Mouse (Mus musculus) megakaryocyte, embryonic 14.5 days (primary cell): ENCODE data around the gene Lpin1. TPM values are rescaled to one million over a fixed set of nuclear protein-coding genes. Genes with fewer than 3 reads are reported as not detected.

ENCODE experiments used
- H3K27me3 ChIP-seq: replicated peaks from 2 replicates; pipeline ENCODE3; 2012; ENCODE audit warnings: inconsistent platforms
- H3K36me3 ChIP-seq: replicated peaks from 2 replicates; pipeline ENCODE3; 2012; ENCODE audit warnings: low read length, inconsistent platforms, mixed read lengths
- H3K4me1 ChIP-seq: 2 replicates; pipeline ENCODE4 v1.6.1; 2012; ENCODE audit warnings: inconsistent platforms
- H3K4me3 ChIP-seq: replicated peaks from 2 replicates; pipeline ENCODE3; 2012; ENCODE audit warnings: moderate library complexity, mild to moderate bottlenecking, inconsistent platforms
- H3K9me3 ChIP-seq: 2 replicates; pipeline ENCODE4 v1.6.1; 2012; ENCODE audit warnings: inconsistent platforms
- FLI1 ChIP-seq: IDR thresholded peaks from 2 replicates; pipeline ENCODE4 v1.6.1; 2012; ENCODE audit warnings: low read length, inconsistent platforms, mixed read lengths
- GATA1 ChIP-seq: IDR thresholded peaks from 3 replicates; pipeline ENCODE4 v1.6.1; 2012; ENCODE audit warnings: mixed read lengths, low read length, inconsistent platforms, borderline replicate concordance
- polyA plus RNA-seq: library from polyadenylated mRNA; stranded (reverse); fragments of >175 nt; gene quantifications from 2 replicates; pipeline ENCODE4 v1.2.3, GENCODE M21; 2012; ENCODE audit warnings: low replicate concordance; ENCODE audit not compliant: insufficient read depth

Lpin1 gene
- polyA plus RNA-seq, 1 experiment = 8.1 TPM

DNA sequence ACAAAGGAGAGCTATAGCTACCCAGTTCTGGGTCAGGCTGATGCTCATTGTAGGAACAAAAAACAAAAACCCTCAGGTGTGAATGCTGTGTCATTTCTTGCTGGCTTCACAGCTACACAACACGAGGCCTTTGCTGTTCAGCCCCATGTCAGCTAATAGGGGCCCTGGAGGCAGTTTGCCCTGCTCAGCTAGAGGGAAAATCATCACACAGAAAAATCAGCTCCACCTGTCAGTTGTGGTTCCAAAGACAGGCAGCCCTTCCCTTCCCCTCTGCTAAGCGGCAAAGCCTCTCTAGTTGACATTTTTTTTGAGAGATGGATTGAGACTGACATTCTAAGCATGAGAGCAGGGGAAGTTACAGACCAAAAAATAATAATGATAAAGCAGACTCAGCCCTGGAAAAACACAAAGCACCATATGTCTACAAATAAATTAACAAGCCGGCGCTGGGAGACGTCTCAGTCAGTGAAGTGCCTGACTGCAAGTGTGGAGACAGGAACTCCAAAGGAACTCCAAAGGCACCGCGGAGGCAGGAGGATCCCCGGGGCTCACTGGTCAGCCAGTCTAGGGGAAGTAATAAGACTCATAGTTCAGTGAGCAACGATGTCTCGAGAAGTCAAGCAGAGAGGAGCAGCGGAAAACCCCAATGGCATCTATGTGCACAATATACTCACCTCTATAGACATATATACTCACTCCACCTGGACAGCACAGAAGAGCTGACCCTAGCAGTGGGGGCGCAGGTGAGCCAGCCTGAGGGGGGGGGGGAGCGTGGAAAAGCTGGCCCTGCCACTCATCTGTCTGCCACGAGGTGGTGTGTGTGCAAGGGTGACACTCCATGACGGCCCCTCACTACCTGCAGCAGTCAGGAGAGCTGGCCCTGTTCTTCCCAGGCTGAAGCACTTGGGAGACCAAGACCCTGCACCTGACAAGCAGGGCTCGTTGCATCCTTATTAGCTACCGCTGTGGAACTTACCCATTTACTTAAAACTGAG is 103.7 kb downstream of the Lpin1 start:
- Histone ChIP-seq H3K9me3 (peaks cover 16% of the 10 kb centered on the region), H3K27me3 (peaks cover 29% of the 10 kb centered on the region), H3K36me3 (no peaks in the 10 kb centered on the region), H3K4me1 (peaks cover 8% of the 10 kb centered on the region), H3K4me3 (no peak overlapping the region)
- no peak for TF ChIP-seq GATA1

DNA sequence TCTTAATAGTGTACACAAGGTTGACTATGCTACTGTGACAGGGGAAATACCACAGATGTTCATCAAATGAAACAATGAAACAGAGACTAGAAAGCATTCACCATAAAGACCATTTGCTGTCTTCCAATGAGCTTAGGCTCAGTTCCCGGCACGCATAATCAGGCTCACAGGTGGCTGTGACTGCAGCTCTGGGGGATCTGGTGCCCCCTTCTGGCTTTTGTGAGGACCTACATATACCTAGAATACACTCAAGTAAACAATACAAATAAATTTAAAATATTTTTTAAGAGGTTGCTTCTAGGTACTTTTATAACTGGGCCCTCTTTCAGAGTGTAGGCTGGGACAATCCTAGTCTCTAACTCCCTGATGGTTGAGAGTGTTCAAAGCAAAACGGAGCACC is 106.5 kb downstream of the Lpin1 start:
- H3K27me3 ChIP-seq = peaks cover 13% of the 10 kb centered on the region
- no peak overlapping the region for H3K4me3 ChIP-seq
- peaks cover 2% of the 10 kb centered on the region for H3K4me1 ChIP-seq
- no peaks in the 10 kb centered on the region for H3K36me3 ChIP-seq
- peaks cover 10% of the 10 kb centered on the region for H3K9me3 ChIP-seq
- TF ChIP-seq FLI1 (no peak), GATA1 (no peak)

GRCm38 (mm10) chr12:16497960-16498359 is 112.8 kb downstream of the Lpin1 start:
- H3K36me3 ChIP-seq = no peaks in the 10 kb centered on the region
- no peak overlapping the region for H3K4me3 ChIP-seq
- H3K27me3 ChIP-seq = peaks cover 4% of the 10 kb centered on the region
- H3K9me3 ChIP-seq = peaks cover 10% of the 10 kb centered on the region
- no peak for TF ChIP-seq FLI1
- no peak for TF ChIP-seq GATA1
- peaks cover 8% of the 10 kb centered on the region for H3K4me1 ChIP-seq

DNA sequence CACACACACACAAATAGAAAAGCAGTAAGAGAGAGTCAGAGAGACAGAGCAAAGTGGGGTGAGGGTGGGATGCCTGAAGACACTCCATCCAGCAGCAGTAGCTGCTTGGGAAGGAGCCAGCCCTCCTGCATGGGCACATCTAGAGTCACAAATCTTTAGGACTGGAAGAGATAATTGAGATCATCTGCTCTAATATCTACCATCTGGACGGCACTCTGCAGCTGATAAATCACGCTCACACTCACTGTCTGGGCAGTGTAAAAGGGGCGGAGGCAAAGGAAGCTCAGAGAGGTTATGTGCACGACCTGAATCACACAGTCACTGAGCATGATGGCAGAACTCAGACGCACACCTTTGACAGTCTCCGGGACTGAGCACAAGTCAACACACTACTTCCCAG is 118.1 kb downstream of the Lpin1 start:
- Histone ChIP-seq H3K27me3 (peaks cover 8% of the 10 kb centered on the region), H3K4me3 (no peak overlapping the region), H3K36me3 (no peaks in the 10 kb centered on the region), H3K9me3 (no peaks in the 10 kb centered on the region), H3K4me1 (peaks cover 8% of the 10 kb centered on the region)
- TF ChIP-seq GATA1 (no peak), FLI1 (no peak)

DNA sequence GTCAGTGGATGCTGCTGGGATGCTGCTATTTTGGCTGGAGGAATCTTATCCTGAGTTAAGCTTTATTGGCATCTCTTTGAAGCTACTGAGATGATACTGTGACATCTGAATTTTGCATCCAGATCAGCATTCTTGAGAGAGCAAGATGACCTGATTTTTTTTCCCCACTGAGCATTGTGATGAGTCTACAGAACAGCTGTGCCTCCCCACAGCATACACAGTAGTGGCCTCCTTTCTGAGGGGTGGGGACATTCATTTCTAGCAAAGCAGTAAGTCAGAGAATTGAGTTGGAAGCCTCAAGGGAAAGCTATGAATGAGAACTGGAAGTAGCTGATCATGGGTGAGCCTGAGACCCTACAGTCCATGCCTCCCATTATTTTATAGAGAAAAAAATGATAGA is 121.9 kb downstream of the Lpin1 start:
- H3K4me1 ChIP-seq = peaks cover 6% of the 10 kb centered on the region
- TF ChIP-seq FLI1 = no peak
- H3K4me3 ChIP-seq = no peak overlapping the region
- peaks cover 8% of the 10 kb centered on the region for H3K27me3 ChIP-seq
- H3K9me3 ChIP-seq = no peaks in the 10 kb centered on the region
- H3K36me3 ChIP-seq = no peaks in the 10 kb centered on the region

GRCm38 (mm10) chr12:16487453-16487852 is 123.3 kb downstream of the Lpin1 start:
- H3K4me3 ChIP-seq = no peak overlapping the region
- H3K36me3 ChIP-seq = no peaks in the 10 kb centered on the region
- no peaks in the 10 kb centered on the region for H3K4me1 ChIP-seq
- H3K9me3 ChIP-seq = no peaks in the 10 kb centered on the region
- TF ChIP-seq FLI1 = no peak
- TF ChIP-seq GATA1 = no peak
- H3K27me3 ChIP-seq = peaks cover 4% of the 10 kb centered on the region

Other genes starting within 250 kb of the Lpin1 start
- not detected in 2 replicates for gene Ntsr2, start 42.4 kb upstream of the Lpin1 start, polyA plus RNA-seq
- gene Greb1, start 189.9 kb upstream of the Lpin1 start, polyA plus RNA-seq = 0.02 TPM in 1 of 2 replicates, not detected in the other
- 1.6 and 3.8 TPM in 2 replicates for gene E2f6, start 200.0 kb upstream of the Lpin1 start, polyA plus RNA-seq